In genomic region chr6:49282122-49282521, GRCm38 (mm10) we compare ENCODE assay signal across 8 mouse cellular contexts.
DNase-seq lines count a peak whose midpoint lies in the region.

No protein-coding gene starts in this region.

- peak; percentile 33 to 54 for DNase-seq in cerebellum, postnatal 25 days
- no peak for DNase-seq in cerebellum, adult 9-10 months
- DNase-seq in lung, postnatal 36 days = peak; percentile 20
- no peak for DNase-seq in lung, postnatal 25 days (ENCODE audit: low spot score)
- peak; percentile 99 for DNase-seq in fat pad, adult 2 months (ENCODE audit: extremely low read depth, low read depth, low spot score)
- peak; percentile 7 for DNase-seq in kidney, postnatal 10 days
- DNase-seq in right cerebral cortex, postnatal 25 days = no peak
- no peak for DNase-seq in B cell, adult 2 months

Comparison
In these comparisons a context has a peak if more than half of its experiments do, and no peak if none do; other contexts are left out.
1. DNase-seq: peak in cerebellum, postnatal 25 days (2 of 2), lung, postnatal 36 days (single experiment), fat pad, adult 2 months (single experiment) and kidney, postnatal 10 days (single experiment); none in cerebellum, adult 9-10 months (single experiment), lung, postnatal 25 days (single experiment), right cerebral cortex, postnatal 25 days (single experiment) and B cell, adult 2 months (0 of 2).